ENCODE assay signal across 8 mouse cellular contexts in the genomic region with DNA sequence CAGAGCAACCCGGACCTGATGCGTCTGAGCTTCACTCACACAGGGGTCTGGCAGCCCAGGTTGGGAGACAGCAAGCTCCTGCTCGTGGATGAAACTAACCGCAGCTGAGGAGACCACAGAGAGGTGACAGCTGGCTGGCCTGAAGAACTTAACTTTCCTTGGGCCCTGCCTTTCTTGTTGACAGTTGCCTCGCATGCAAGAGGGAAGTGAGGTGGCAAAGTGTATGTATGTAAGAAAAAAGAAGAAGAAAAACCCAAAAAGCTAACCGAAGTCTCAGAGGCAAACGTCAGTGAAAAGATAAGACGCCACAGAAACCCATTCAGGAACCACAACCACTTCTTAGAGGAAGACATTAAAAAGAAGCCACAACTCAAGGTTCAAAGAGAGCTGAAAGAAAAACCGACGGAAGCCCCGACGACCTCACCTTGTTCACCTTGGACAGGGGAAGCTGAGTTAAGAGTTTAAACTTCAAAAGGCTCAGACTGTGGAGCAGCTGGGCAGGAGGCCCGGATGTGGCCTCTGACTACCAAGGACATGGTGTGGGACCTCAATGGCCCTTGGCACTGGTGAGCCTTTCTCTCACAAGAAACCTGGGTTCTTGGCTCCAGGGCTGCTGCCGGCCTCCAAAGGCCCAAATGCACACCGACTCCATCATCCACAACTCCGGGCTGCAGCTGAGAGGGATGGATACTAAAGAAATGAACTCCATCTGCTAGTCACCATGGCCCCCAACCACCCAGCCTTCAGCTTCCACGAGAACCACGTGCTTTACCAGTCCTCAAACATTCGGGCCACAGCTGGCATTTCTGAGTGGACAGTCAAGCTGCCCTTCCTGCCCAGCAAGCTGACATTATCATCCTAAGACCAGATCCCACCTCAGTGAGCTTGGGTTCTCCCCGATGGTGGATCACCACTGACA. TPM values are rescaled to one million over a fixed set of nuclear protein-coding genes. Genes with fewer than 3 reads are reported as not detected.
DNase-seq lines count a peak whose midpoint lies in the region; ATAC-seq lines count a peak whose summit lies in the region.

No protein-coding gene starts in this region.

- peak; percentile 62 to 80 for ATAC-seq in hematopoietic stem cell, adult 5-6 weeks (replicated peaks in 1 of 2; ENCODE audit: insufficient read depth in 1 of 2, low FRiP score in 2 of 2, low TSS enrichment in 1 of 2, low read depth in 1 of 2, poor library complexity in 2 of 2, severe bottlenecking in 2 of 2)
- no peak for ATAC-seq in liver, embryonic 12.5 days

- WGBS in heart, embryonic 10.5 days = 69% methylated on average over 20 of the region's 20 CpGs
- WGBS in liver, embryonic 12.5 days (ENCODE audit: insufficient replicate concordance) = 33% methylated on average over 20 of the region's 20 CpGs

- H3K4me1 ChIP-seq in heart, embryonic 10.5 days = peaks cover 65% of the 10 kb centered on the region
- peaks cover 28% of the 10 kb centered on the region for H3K4me1 ChIP-seq in liver, embryonic 12.5 days

- H3K4me2 ChIP-seq in liver, embryonic 12.5 days = peak overlapping the region; percentile 67

- H3K9me3 ChIP-seq in heart, embryonic 10.5 days = no peaks in the 10 kb centered on the region
- H3K9me3 ChIP-seq in liver, embryonic 12.5 days (replicated peaks) = no peaks in the 10 kb centered on the region

- no peak for DNase-seq in heart, embryonic 10.5 days (ENCODE audit: low spot score)
- no peak for DNase-seq in heart, postnatal 10 days
- DNase-seq in T-cell, adult 2 months (ENCODE audit: low spot score) = peak; percentile 19
- DNase-seq in urinary bladder, adult 2 months (ENCODE audit: low spot score) = no peak
- no peak for DNase-seq in spleen, adult 18-20 months
- DNase-seq in layer of hippocampus, postnatal 10 days (ENCODE audit: low spot score in 2 of 2) = no peak

- intact Hi-C loops in heart, postnatal 10 days (cut with DNase I) = loop anchor here (2.0 to 10.0 kb wide), 2 partner anchors 26 to 46 kb away; no protein-coding TSS in a partner anchor

- peak overlapping the region; percentile 87 for H3K4me3 ChIP-seq in heart, embryonic 10.5 days
- peak overlapping the region; percentile 57 for H3K4me3 ChIP-seq in liver, embryonic 12.5 days

- peak overlapping the region; percentile 48; the same call in 1 of the 2 replicates for H3K9ac ChIP-seq in liver, embryonic 12.5 days

- peaks cover 6% of the 10 kb centered on the region; the same call in 1 of the 2 replicates for H3K36me3 ChIP-seq in heart, embryonic 10.5 days
- H3K36me3 ChIP-seq in liver, embryonic 12.5 days = no peaks in the 10 kb centered on the region

- H3K27ac ChIP-seq in heart, embryonic 10.5 days = no peak overlapping the region
- H3K27ac ChIP-seq in liver, embryonic 12.5 days = no peak overlapping the region

- peaks cover 8% of the 10 kb centered on the region; the same call in 1 of the 2 replicates for H3K27me3 ChIP-seq in heart, embryonic 10.5 days (ENCODE audit: insufficient read depth, poor library complexity, severe bottlenecking)
- peaks cover 72% of the 10 kb centered on the region for H3K27me3 ChIP-seq in liver, embryonic 12.5 days (replicated peaks)

RNA-seq across cellular contexts. Expression of gene Zcchc14, which starts 2.1 kb away (rescaled TPM):
- polyA plus RNA-seq in heart, embryonic 10.5 days (2016; fragmentation: Nextera tagmentation; extraction: Ambion mirVana) = 7.8 and 10.9 TPM in 2 replicates
- 10 to 100 TPM; 40.5 to 43.3 TPM for total RNA-seq in heart, postnatal 10 days (2021)
- 0.44 and 5.0 TPM in 2 replicates for total RNA-seq in hematopoietic stem cell, adult 5-6 weeks (2017)
- polyA plus RNA-seq in liver, embryonic 12.5 days (2016; fragmentation: Nextera tagmentation; extraction: Ambion mirVana) = 2.8 and 2.9 TPM in 2 replicates
- polyA plus RNA-seq in urinary bladder, adult 2 months (2012; rRNA removed) = 16.9 and 22.7 TPM in 2 replicates
- 10 to 100 TPM; 93.9 to 95.2 TPM for total RNA-seq in layer of hippocampus, postnatal 10 days (2021)
